Mouse (Mus musculus): ENCODE data around the gene Atg13.

Gene Atg13

DNA sequence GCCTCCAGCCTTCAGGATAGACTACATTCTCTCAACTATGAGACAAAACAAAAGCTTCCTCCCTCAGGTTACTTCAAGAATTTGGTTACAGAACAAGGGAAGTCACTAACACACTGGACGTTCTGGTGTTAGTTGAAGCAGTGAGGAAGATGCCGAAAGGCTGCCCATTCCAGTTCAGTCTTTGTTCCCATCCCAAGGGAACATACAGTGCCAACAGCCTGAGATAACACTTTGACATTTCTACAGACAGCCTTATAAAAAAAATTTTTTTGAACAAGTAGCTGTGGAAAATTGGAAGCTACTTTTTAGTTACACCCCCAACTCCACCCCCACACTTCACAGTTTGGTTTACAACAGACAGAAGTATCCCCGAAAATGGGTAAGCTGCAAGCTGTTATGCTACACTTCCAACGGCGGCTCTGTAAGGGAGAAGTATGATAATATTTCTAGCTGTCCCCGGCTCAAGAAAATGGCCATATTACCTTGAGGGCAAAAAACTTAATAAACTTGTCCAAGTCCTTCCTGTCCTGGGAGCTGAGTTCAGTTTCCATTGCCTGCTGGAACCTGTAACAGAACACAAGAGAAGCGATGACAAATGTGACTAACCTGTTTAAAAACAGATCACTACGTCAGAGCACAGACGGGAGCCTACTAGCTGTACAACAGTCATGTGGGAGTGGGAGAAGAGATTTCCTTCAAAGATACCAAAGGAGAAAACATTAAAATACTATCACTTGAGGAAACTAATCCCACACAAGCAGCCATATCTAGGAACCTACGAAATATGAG lies 14.7 kb downstream of the Atg13 start:
- DNase-seq (ENCODE audit: low spot score in 2 of 2), result no peak

DNA sequence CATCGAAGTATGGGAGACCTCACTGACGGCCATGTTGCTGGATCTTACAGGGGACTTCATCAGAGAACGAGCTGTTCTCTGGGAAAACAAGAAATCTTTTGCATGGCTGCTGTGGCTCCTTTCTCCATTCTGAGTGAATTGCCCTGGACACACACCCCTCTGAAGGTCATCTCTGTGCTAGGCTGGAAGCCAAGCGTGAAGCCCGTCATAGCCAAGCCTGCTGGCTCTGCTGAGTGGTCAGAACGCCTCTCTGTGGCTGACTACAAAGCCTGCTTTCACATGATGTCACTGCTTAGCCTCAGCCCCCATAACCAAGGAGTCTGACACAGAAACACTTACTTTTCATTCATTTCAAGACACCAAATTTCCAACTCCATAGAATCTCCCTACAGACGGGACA lies 20.9 kb downstream of the Atg13 start:
- no peak for DNase-seq (ENCODE audit: low spot score in 2 of 2)

- no peak for DNase-seq (ENCODE audit: low spot score in 2 of 2)
Measured at GRCm38 (mm10) chr2:91683919-91684318, 26.5 kb downstream of the Atg13 start.

- no peak for DNase-seq (ENCODE audit: low spot score in 2 of 2)
Measured at GRCm38 (mm10) chr2:91682850-91683249, 27.5 kb downstream of the Atg13 start.

GRCm38 (mm10) chr2:91676961-91677360 lies 33.4 kb downstream of the Atg13 start:
- no peak for DNase-seq (ENCODE audit: low spot score in 2 of 2)

DNA sequence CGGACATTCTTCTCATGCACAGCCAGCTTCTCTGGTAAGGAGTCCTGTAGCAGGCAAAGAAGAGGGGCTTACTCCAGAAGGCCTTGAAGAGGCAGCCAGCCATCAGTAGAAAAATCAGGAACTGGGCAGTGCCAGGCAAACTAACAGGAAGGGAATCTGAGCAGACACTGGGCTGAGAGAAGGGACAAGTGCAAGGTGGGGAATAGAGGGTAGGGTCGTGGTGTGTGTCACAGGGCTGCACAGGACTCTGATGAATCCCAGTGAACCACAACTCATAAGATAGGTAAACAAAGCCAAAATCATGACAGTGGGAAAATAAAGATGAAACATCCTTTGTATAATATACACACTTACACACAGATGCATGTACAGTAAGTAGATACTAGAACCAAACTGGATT lies 34.0 kb downstream of the Atg13 start:
- DNase-seq (ENCODE audit: low spot score in 2 of 2), result no peak

- no peak for DNase-seq (ENCODE audit: low spot score in 2 of 2)
Measured at GRCm38 (mm10) chr2:91674895-91675294, 35.5 kb downstream of the Atg13 start.

DNA sequence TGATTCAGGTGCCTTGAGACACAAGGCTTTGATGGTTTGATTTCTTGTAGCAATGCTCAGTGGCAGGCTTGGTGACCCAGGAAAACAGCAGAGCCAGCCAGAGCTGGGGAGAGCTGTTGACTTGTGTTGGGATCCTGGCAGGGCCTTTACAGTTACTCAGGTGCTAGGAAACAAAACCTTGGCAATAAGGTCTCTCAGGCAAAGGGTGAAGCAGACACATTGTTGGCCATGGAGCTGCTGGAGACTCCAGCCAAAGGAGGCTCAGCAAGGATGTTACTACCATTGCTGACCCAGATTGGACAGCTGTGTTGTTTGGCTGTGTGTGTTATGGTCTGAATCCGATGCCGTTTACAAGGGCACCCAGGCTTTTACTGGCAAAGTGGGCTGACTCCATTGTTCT lies 36.8 kb downstream of the Atg13 start:
- no peak for DNase-seq (ENCODE audit: low spot score in 2 of 2)

GRCm38 (mm10) chr2:91670038-91670437 lies 40.3 kb downstream of the Atg13 start:
- no peak for DNase-seq (ENCODE audit: low spot score in 2 of 2)

GRCm38 (mm10) chr2:91669326-91669725 lies 41.0 kb downstream of the Atg13 start:
- DNase-seq (ENCODE audit: low spot score in 2 of 2), result no peak

DNA sequence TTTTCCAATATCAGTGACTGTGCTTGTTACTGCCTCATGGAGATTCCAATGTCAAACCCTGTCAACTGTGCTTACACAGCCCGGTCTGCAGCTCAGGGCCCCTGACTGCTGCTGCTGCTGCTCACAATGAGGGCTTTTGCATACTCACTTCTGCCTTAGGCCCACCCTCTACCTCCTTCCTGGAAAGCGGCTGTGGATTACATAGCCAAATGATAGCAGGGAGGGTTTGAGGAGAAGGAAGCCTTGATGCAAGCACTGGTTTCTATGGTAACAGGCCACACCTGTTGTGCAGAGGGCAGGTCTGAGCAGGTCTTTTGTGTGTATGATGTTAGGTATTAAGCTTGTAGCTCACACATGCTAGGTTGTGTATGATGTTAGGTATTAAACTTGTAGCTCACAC lies 42.6 kb downstream of the Atg13 start:
- no peak for DNase-seq (ENCODE audit: low spot score in 2 of 2)

DNA sequence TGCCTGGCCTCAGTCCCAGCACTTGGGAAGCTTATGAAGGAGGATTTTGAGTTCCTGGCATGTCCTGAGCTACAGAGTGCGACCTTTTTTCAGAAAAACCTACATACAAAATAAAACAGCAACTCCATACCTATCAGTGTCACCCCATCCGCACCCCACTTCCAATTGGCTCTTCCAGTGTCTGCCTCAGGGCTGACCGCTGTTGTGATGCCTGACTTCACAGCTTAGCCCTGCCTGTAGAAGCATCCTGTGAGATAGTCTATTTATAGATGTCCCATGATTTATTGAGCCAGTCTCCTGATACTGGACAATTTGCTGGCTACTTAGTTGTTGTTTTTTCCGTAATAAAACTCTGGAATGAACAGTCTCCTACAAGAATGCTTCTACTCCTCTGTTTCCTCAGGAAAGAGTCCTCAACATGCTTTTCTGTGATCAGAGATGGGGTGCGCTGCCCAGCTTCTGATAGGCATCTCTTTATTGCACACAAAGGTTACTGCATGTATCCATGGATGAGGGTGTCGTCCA lies 43.9 kb downstream of the Atg13 start:
- no peak for DNase-seq (ENCODE audit: low spot score in 2 of 2)

DNA sequence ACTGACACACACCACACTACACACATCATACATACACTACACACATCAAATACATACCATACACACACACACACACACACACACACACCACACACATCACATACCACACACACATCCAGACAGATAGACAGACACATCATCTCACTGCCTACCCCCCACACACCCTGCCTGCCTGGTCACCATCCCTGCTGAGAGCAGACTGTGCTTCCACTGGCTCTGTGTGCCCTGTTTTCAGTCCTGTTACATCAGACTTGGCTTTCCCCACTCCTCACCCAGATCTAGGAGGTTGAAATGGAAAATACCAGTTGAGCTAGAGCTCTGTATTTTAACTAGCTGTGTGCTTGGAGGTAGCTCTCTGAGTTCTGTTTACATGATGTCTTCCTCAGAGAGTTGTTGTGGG lies 45.6 kb downstream of the Atg13 start:
- no peak for DNase-seq (ENCODE audit: low spot score in 2 of 2)

- no peak for DNase-seq (ENCODE audit: low spot score in 2 of 2)
Measured at GRCm38 (mm10) chr2:91660981-91661380, 49.4 kb downstream of the Atg13 start.

- DNase-seq (ENCODE audit: low spot score in 2 of 2), result no peak
Measured at GRCm38 (mm10) chr2:91659657-91660056, 50.7 kb downstream of the Atg13 start.

DNA sequence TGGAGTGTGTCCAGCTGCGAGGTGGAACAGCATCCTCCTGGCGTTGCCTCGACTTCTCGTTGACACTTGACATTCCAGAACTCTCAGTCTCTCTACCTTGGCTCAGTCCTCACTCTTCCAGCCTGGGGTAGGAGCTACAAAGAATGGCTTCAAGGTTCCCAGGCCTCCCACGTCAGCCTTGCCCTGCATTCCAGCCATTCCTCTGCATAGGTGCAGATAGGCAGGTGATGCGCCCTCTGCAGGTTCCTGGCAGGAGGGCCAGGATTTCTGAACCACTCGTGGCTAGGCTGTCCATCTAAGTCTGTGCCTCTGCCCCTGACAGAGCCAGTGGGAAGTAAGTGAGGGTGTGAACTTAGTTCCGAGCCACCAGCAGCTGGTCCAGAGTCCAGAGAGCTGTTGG lies 53.6 kb downstream of the Atg13 start:
- DNase-seq (ENCODE audit: low spot score in 2 of 2), result no peak

GRCm38 (mm10) chr2:91655827-91656226 lies 54.5 kb downstream of the Atg13 start:
- DNase-seq (ENCODE audit: low spot score in 2 of 2), result no peak

- no peak for DNase-seq (ENCODE audit: low spot score in 2 of 2)
Measured at GRCm38 (mm10) chr2:91655388-91655787, 55.0 kb downstream of the Atg13 start.

GRCm38 (mm10) chr2:91652863-91653262 lies 57.5 kb downstream of the Atg13 start:
- no peak for DNase-seq (ENCODE audit: low spot score in 2 of 2)

DNA sequence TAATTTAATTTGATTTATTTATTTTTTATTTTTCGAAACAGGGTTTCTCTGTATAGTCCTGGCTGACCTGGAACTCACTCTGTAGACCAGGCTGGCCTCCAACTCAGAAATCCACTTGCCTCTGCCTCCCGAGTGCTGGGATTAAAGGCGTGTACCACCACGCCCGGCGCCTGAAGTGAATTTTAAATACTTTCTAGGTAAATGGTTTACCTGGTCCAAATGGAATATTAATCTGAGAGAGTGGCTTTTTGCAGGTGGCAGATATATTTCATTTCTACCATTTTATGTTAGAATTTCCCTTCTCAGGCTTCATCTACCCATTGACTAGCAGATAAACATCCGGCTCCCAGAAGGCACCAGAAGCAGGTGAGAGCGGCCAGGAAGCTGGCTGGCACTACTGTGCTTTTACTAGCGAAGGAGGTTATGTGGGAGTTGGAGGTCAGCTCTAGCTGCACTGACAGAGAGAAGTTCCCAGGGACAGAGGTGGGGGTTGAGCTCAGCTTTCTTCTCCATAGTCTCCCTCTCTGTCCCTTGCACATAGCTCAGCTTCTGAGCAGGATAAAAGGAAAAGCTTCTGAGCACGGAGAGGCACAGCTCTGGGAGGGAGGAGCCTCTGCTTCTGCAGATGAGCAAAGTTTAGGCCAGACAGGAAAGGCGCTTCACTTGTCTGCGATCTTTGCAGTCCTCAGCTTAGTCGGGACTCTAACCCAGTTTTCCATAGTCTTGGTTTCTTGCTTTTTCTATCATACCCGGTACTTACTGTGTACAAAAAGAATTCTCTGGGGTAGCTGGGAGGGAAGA lies 58.7 kb downstream of the Atg13 start:
- no peak for DNase-seq (ENCODE audit: low spot score in 2 of 2)

GRCm38 (mm10) chr2:91650360-91650995 lies 59.9 kb downstream of the Atg13 start:
- no peak for DNase-seq (ENCODE audit: low spot score in 2 of 2)

DNA sequence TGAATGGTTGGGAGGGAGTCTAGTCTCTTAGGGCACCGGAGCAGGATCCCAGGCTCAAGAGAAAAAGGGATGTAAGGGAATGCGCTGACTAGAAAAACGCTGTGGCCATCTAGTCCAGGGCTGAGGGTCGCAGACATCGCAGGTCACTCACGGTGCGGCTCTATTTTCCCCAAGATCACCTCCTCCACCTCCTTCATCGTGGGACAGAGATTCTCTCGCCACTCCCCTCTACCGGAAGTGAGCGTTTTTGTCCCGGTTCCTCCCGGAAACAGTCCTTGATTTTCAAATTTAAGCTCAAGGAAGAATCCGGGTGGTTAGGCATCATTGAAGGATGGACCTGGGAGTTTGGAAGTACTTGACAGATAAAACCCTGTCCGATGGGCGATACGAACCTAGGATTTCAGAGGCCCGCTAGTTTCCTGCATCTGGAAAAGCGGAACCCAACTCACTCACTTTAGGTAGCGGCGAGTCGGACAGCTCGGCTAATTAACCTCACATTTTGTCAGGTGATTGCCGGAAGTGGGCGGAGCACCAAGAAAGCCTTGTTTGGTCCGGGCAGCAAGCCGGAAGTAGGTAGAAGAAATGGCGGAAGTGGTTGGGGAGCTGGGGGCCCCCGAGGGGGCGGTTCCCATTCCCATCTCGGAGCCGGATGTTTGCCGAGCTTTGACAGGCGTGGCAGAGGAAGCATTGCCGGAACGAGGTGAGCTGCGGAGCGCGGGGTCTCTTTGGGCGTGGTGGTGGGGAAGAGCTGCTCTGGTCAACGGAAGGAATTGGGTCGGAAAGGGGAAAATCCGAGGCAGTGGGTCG lies 60.6 kb downstream of the Atg13 start, which contains the start of the genes Zfp408 and Arhgap1:
Zfp408 (minus strand) TSS at position 239 of the 807 bp plus-strand sequence.
Arhgap1 (plus strand) TSS at position 308 of the 807 bp plus-strand sequence.
- DNase-seq (ENCODE audit: low spot score in 2 of 2), result peak; percentile 95 to 96
